Mouse (Mus musculus) left cerebral cortex, postnatal 25 days (tissue): ENCODE results near the gene Ptprd. TPM values are rescaled to one million over a fixed set of nuclear protein-coding genes. Genes with fewer than 3 reads are reported as not detected.
A peak's percentile ranks its signal among the peaks of the same experiment; 100 is the strongest.
"Not testable (repeated sequence)": the region's sequence is repeated elsewhere in the genome, so short reads cannot be mapped to it uniquely, and the experiment has no call there.

Experiments used
- DNase-seq, 2 experiments: peaks; one replicate each; pipeline ENCODE4 v3.0.0; 2022; ENCODE audit warnings: low spot score in 2 of 2, mixed read lengths in 1 of 2
- intact Hi-C: fragments of 180-260 bp; cut with DNase I; formaldehyde crosslinking; loops from one replicate; pipeline ENCODE4 v1.15.1; 2025
- total RNA-seq, 2 experiments: library from RNA; stranded (reverse); gene quantifications; 2 replicates each; pipeline ENCODE4 v1.2.3; 2021

The Ptprd gene
- total RNA-seq, 2 experiments from 2014 or later, result 331 to 336 TPM

DNA sequence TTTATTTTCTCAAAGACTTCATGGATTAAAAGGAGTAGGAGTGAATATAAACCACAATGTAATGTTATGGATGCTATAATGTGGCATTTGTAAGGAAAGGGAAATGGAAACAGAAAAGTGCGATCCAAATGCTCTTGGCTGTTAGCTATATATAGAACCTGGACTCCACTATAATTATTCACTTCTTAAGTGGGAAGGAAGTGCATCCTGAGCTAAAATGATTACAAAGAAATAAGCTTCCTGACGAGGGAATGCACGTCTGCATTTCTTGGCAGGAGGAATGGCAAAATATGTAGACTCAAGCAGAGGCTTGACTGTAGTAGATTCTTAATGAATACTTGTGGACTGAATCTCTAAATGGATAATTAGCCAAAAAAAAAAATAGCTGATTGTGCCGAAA lies 219.1 kb downstream of the Ptprd start:
- intact Hi-C loops, result no loop called here

DNA sequence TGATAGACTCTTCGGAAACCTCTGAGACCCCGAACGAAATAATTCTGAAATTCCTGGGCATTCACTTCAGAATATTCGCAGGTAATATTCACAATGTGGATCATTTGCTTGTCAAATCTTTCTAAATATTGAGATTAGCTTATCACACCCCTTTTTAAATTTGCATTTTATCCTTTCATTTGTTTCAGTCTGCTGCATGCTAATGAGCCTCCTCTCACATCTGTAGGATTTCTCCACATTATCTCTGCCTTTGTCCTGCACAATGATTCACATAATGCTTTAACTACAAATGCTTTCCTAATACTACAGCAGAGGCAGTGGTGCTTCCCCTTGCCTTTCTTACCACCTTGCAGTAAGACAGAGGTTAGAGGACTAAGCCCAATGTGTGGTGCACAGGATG lies 229.7 kb downstream of the Ptprd start:
- DNase-seq, result no peak
- intact Hi-C loops, result no loop called here

More for the DNA sequence above, 219.1 kb downstream of the Ptprd start:
- DNase-seq, result peak in 1 of 2 experiments; percentile 63

DNA sequence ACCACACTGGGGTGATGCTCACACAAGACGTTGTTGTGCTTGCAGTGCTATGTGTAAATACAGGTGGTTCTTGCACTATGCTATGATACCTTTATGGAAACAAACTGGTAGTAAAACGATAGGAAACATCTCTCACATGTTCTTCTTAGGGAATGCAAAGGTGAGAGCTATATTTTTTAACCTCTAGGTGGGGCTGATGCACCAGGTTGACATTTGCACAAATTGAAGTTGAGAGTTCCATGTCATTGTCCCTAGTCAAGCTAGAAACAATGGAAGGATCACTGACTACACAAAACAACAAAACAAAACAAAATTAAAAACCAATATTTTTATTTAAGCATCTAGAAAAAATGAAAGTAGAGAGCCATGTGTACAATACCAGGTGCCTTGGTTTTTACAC lies 250.1 kb downstream of the Ptprd start:
- peak in 1 of 2 experiments; percentile 23 for DNase-seq
- intact Hi-C loops, result no loop called here

DNA sequence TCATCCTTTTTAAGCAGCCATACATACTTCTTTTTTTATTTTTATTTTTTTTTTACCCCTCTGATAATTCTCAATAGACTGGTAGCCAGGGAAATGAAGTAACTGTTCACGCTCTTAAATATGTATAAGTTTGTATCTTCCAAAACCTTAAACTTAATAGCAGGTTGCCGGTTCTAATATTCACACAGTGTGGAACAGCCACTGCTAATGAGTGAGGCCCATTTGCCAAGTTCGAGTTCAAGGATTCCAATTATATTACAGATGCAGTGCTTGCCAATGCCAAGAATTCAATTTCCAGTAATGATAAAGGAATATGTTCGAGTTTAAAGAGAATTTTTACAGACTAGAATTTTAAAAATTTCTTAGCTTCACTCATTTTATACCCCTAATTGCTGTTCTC lies 322.3 kb downstream of the Ptprd start:
- no peak for DNase-seq
- intact Hi-C loops, result no loop called here

DNA sequence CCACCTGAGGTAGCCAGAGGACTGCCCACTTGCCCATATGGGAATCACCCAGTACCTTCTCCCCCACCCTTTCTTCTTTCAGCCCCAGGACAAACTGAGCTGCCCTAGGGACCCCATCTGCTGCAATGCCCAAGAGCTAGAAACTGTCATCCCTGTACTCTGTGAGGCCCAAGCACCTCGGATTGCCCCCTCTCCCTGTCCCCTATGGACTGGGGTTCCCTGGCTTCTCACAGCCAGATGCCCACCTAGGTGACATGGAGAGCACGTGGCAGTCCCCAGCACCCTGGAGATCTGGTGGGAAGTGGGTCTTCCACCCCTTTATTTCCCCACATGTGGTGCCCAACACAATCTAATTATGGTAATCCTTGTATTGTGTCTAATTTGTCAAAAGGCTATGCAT lies 331.5 kb downstream of the Ptprd start:
- intact Hi-C loops, result no loop called here
- DNase-seq, result no peak

DNA sequence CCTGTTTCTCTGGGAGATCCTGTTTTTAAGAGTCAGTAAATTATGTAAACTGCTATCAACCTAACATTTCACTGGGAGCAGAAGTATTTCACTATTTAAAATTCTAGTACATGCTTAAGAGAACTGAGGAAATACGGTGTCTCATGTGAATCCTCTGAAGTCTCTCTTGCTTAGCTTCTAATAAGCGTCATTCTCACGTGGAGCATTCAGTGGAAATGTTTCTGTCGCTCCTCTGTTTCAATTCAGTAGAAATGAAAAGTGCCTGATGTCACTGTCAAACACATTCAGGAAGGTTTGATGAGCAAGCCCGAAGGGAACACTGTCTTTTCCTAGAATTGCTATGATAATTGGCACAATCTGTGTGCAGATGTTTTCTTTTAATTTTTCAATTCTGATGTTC lies 350.5 kb downstream of the Ptprd start:
- intact Hi-C loops, result no loop called here
- DNase-seq, result no peak

DNA sequence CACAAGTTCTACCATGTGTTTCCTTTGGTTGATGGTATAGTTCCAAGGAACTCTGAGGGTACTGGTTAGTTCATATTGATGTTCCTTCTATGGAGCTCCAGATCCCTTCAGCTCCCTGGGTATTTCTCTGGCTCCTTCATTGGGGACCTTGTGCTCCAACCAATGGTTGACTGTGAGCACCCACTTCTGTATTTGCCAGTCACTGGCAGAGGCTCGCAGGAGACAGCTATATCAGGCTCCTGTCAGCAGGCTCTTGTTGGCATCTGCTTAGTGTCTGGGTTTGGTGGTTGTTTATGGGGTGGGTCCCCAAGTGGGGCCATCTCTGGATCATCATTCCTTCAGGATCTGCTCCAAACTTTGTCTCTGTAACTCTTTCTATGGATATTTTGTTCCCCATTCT lies 414.4 kb downstream of the Ptprd start:
- intact Hi-C loops, DNase-seq: not testable (repeated sequence)

DNA sequence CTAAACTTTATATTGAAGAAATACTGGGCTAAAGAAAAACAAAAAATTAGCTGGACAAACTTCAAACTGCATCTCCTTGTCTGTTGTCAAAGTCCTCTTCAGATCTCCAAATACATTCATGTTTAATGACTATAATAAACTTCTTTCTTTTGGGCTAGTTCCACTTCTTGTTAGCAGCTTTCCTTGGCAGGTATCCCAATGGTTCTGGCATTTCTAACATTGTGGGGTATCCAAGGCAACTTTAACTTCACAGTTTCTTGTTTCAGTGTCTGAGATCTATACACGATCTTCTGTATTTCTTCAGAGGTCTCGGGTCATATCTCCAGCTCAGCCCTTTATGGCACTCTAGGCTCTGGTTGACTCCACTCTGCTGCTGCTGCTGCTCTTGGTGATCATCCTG lies 434.5 kb downstream of the Ptprd start:
- DNase-seq, result peak; percentile 18 to 68

DNA sequence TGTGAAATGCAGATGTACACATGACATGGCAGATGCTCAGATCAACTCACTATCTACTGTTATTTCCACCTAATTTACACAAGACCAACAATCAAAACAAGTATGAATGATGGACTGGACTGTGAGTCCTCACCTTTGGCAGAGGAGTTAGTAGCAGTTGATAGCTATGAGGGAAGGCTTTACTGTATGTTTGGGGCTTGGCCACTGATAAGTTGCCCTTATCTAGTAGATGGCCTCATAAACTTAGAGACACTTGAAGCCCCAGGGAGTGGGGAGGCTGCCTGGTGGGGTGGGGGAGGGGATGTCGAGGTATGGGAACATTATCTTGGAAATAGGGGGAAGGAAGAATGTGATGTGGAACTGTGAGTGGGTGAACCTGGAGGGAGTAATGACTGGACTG lies 448.0 kb downstream of the Ptprd start:
- intact Hi-C loops, result no loop called here
- DNase-seq, result no peak

More for the DNA sequence above, 434.5 kb downstream of the Ptprd start:
- intact Hi-C loops, result no loop called here

DNA sequence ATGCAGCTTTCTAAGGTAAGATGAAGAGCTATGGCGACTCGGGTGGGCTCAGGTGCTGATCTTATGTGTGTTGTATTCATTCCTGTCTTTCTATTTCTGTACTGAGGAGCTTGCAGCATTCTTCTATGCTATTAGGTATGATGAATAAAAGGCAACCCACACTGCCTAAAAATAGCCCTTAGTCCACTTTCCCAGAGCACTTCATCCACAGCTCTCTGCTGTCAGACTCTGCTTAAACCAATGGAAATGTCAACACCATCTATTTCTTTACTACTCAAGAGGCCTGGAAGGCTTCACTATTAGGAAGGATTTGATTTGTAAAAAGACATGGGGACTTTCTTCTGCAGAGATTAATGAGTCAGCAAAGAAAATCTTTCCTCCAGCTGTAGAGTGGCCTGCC lies 468.4 kb downstream of the Ptprd start:
- DNase-seq, result peak in 1 of 2 experiments; percentile 20
- intact Hi-C loops, result no loop called here

DNA sequence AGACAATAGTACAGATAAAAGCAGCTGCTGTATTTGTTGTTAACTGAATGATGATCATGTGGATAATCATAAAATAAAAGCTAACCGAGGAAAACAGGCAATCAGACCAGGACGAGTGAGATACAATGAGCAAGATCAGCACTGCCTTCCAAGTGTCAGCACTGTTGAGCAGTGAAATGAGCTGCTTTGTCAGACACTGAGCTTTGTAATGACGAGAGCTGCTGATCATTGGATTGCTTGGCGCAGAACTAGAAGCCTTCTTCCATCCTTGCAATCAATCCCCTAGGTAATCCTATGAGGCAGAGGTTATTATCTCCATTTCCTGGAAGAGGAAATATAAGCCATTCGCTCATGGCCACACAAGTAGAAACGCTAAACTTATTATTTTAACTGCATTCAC lies 489.9 kb downstream of the Ptprd start:
- DNase-seq, result no peak
- intact Hi-C loops, result no loop called here

DNA sequence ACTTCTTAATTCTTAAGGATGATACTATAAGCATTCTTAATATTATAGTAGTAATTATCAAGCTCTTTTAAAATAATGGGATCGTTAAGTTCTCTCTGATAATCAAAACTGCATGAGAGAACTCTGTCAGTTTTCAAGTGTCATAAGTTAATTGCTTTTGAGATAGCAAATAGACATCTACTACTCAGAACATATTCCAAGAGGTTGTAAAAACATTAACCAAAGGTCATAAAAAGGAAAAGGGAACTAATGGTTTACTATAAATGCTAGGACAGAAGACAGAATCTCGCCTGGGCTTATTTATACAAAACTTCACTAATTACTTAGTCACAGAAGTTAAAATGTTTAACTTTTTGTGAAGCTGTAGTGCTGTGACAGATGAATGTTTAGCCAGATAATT lies 494.0 kb downstream of the Ptprd start:
- intact Hi-C loops, result no loop called here
- DNase-seq, result no peak

DNA sequence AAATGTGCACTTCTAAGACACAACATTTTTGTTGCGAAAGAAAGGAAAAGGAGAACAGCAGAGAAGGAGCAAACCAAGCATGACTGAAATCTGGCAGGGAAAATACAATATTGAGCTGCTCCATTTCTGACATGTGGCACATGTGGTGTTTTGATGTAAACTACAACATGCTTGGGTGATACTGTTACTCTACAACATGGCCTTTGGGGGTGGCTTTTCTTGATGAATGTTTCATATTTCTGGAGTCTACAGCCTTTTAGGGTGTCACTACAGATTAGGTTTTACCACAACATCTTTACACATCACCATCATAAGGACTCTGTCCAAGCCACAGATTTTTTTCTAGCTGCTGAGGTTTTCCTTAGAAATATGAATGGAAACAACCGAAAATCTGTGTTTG lies 501.5 kb downstream of the Ptprd start:
- intact Hi-C loops, result no loop called here
- DNase-seq, result no peak

DNA sequence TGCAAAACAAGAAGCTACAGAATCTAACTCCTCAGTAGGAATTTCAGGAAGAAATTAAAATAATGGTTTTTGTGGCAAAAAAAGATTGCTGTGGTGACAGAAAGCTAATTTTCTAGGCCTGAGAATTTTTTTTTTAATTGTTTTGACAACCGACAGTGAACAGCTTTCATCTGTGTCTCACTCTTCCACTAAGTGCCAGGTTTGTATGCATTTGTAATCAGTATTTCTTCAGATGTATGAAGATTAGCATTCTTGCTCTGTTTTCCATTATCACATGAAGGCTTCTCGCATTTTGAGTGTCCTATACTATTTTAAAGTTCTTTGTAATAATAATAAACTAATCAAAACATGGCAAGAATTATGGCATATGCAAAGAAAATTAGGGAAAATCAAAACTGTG lies 513.5 kb downstream of the Ptprd start:
- intact Hi-C loops, result no loop called here
- no peak for DNase-seq

DNA sequence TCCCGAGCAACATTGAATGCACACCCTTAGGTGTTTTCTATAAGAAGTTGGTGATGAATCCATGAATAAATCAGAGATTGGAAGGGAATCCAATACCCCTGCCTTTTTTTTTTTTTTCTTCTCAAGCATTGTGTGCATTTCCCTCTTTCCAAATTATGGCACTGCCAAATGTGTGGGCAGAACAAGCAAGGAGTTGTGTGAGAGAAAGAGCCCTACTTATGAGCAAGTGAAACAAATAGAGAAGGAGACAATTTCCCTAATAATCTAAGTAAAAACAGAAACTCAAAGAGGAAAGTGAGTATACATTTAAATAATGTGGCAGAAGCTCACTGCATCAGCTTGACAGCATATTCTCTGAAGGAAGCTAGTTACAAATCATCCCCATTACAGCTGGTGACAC lies 536.0 kb downstream of the Ptprd start:
- intact Hi-C loops, result no loop called here
- DNase-seq, result peak in 1 of 2 experiments; percentile 59

DNA sequence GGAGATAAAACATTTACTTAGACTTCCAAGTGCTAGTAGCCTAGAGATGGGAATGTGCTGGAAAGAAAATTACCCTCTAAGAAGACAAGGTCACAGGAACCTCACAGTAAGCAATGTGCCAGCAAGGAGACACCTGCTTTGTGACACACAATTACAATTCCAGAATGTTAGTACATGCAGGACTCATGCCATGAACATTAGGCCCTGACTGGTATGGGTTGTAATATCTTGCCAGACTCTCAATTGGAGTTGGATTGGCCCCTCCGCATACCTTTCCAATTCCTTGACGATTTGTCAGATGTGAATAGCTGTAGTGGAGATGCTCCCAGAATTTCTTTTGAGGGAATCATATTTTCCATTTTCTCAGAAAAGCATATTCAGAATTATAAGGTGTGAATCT lies 547.0 kb downstream of the Ptprd start:
- no peak for DNase-seq
- intact Hi-C loops, result no loop called here

DNA sequence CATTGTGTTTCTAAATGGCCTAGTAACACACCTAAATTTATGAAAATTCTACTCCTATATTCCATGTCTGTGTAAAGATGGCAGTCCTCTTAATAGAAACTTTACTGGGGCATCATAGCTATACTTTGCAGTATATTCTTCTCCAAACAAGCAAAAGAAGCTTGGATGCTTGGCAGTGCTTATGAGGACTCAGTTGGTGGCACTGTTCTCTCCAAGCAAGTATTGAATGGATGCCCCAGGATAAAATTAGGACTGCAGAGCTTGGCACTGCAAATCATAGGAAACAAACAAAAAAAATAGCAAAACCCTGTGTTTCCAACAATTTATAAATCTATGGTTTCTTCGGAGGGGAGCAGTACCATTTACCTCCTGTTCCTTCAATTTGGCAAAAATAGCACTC lies 549.5 kb downstream of the Ptprd start:
- intact Hi-C loops, result no loop called here
- DNase-seq, result no peak

DNA sequence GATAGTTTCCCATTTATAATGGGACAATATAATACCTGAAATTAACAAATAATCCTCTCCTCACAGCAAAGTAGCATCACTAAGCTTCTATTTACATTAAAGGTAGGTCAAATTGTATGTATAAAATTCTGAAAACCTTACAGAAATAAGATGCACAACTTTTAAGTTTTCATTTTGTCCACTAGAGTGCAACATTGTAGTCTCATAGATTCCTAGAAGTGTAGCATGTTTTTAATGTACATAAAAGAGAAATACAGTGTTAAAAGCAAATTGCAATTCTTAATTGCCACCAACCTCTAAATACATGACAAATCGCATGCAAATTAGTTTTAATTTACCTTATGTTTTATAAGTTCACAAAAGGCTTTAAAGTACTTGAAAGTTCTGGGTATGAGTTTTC lies 556.1 kb downstream of the Ptprd start:
- intact Hi-C loops, result no loop called here
- no peak for DNase-seq

DNA sequence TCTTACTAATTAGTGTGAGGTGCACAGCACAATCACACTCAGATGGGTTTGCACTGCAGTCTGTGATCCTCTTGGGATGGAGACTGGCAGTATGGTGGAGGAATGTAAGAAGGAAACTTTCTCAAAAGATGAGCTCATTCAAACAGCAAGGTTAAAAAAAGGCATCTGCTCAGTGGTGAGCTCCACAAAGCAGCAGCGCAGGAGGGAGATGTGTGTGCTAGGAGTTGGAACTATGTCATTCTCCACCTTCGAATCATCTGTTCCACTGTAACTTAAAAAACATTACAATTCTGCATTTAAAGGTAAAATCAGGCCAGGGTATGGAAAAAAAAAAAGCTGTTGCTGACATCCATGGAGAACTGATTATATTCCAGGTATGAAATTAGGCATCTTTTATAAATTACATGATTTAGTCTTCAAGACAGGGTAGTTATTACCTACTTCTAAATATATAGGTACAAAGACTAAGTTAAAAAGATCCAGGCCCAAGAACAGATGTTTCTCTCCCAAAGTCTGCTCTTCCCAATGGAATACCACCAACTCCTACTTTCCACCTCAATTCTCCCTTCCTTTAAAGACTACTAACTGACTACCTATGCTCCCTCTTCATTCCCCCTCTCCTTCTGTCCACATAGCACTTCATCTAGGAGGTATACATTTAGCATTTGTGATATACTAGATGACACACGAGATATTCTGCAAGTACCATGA lies 562.0 kb downstream of the Ptprd start:
- DNase-seq, result peak; percentile 38 to 92
- intact Hi-C loops, result loop anchor here (5.0 to 10.0 kb wide), 3 partner anchors 445 to 1813 kb away; no protein-coding TSS in a partner anchor

DNA sequence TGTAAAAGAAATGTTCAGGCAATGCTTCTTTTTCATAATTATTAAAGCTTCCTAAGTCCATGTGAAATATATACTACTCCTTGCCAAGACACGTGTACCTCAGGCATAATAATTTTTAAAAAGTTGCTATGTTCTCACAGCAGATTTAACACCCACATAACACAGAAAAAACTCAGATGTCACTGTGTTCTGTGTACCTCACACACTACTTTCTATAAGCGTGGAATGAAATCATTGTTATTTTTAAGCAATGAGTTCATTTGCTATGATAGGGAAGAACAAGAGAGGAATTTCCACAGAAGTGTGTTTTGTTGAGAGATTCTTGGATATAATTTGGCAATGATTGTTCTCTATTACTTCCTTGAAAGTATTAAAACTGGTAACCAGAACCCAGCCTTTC lies 562.9 kb downstream of the Ptprd start:
- intact Hi-C loops, result loop anchor here (5.0 to 10.0 kb wide), 3 partner anchors 446 to 1813 kb away; no protein-coding TSS in a partner anchor
- DNase-seq, result peak; percentile 22 to 85

DNA sequence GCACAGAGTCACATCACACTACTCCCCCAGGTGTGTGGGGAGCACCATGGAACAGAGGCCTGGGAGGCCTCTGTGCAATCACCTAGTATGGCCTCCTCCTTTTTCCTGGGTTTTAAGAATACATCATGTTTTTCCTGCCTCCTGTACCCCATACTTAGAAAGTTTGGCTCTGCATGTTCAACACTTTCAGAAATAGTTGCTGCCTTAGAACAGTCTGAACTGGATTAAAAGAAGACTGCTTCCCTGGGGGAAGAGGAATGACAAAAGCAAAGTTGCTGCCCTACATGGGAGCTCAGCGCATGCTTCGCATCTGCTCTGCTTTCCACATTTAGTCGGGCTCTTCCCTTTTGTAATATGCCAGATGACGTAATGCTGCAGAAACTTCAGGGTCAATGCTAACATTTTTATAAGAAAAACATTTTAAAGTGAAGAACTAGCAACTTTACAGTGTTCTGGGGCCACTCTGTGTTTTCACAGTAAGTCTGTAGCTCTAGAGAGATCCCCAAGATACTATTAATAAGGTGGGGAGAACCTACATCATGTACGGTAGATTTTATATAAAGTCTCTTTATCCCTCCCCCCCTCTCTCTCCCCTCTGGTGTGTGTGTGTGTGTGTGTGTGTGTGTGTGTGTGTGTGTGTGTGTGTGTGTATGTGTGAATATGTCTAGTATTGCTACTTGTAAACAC lies 564.2 kb downstream of the Ptprd start:
- intact Hi-C loops, result loop anchor here (2.0 to 10.0 kb wide), 4 partner anchors 447 to 1815 kb away; partner anchors contain the start of gene Ptprd
- DNase-seq, result peak; percentile 54 to 96
